In the genomic region with DNA sequence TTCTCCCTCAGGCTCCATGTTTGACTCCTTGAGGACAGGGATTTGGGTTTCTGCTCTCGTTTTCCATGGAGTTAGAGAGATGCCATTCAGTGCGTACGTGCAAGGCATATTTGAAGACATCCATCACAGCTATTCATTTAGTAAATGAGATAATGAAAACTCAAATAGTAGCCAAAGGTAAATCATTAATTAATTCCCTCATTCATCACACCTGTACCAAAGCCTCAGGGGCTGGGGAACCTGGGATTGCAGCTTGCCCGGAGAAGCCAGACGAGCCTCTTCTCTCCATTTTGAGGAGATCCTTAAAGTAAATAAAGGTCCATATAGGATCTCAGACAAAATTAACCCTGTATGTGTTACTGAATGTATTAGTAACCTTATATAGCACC, we compare ENCODE assay signal across 8 mouse cellular contexts. TPM values are rescaled to one million over a fixed set of nuclear protein-coding genes. Genes with fewer than 3 reads are reported as not detected.
DNase-seq lines count a peak whose midpoint lies in the region; ATAC-seq and TF ChIP-seq lines count a peak whose summit lies in the region.

No protein-coding gene starts in this region.

- no peaks in the 10 kb centered on the region for H3K79me2 ChIP-seq in heart, adult 2 months (replicated peaks; ENCODE audit: control insufficient read depth, insufficient read depth, low read length)

- no peaks in the 10 kb centered on the region for H3K9me3 ChIP-seq in heart, embryonic 12.5 days (replicated peaks)
- no peaks in the 10 kb centered on the region for H3K9me3 ChIP-seq in embryonic facial prominence, embryonic 15.5 days (replicated peaks)
- no peaks in the 10 kb centered on the region for H3K9me3 ChIP-seq in kidney, embryonic 15.5 days (replicated peaks)
- H3K9me3 ChIP-seq in midbrain, embryonic 15.5 days, result no peaks in the 10 kb centered on the region

- peaks cover 41% of the 10 kb centered on the region for H3K4me1 ChIP-seq in heart, embryonic 12.5 days (replicated peaks)
- H3K4me1 ChIP-seq in heart, adult 2 months (ENCODE audit: control insufficient read depth, insufficient read depth, low read length), result no peaks in the 10 kb centered on the region
- H3K4me1 ChIP-seq in embryonic facial prominence, embryonic 15.5 days, result peaks cover 41% of the 10 kb centered on the region
- H3K4me1 ChIP-seq in kidney, embryonic 15.5 days, result peaks cover 67% of the 10 kb centered on the region
- peaks cover 34% of the 10 kb centered on the region for H3K4me1 ChIP-seq in midbrain, embryonic 15.5 days

- 4% methylated on average over 5 of the region's 5 CpGs for WGBS in heart, embryonic 12.5 days
- 55% methylated on average over 5 of the region's 5 CpGs for WGBS in heart, adult 2 months
- 39% methylated on average over 5 of the region's 5 CpGs for WGBS in embryonic facial prominence, embryonic 15.5 days
- WGBS in kidney, embryonic 15.5 days, result 11% methylated on average over 5 of the region's 5 CpGs
- WGBS in midbrain, embryonic 15.5 days, result 10% methylated on average over 5 of the region's 5 CpGs

- no peak for TF ChIP-seq EP300 in heart, adult 2 months (IDR thresholded peaks at IDR 0.05; ENCODE audit: insufficient read depth, low read depth, low read length)

- no peak for TF ChIP-seq POLR2A in heart, adult 2 months (IDR thresholded peaks at IDR 0.05; ENCODE audit: insufficient read depth, low read depth, low read length)

- peak overlapping the region; percentile 88 for H3K4me2 ChIP-seq in heart, embryonic 12.5 days
- peak overlapping the region; percentile 90 for H3K4me2 ChIP-seq in embryonic facial prominence, embryonic 15.5 days (replicated peaks)
- H3K4me2 ChIP-seq in kidney, embryonic 15.5 days, result peak overlapping the region; percentile 74
- peak overlapping the region; percentile 94 for H3K4me2 ChIP-seq in midbrain, embryonic 15.5 days

- DNase-seq in heart, adult 2 months, result no peak
- no peak for DNase-seq in gastrocnemius, postnatal 36 days
- no peak for DNase-seq in left cerebral cortex, postnatal 36 days (ENCODE audit: low spot score in 2 of 2)
- DNase-seq in layer of hippocampus, adult 9-11 months, result no peak

- no peak overlapping the region for H3K9ac ChIP-seq in heart, embryonic 12.5 days
- H3K9ac ChIP-seq in heart, adult 2 months (ENCODE audit: low read depth, low read length), result no peak overlapping the region
- H3K9ac ChIP-seq in embryonic facial prominence, embryonic 15.5 days, result no peak overlapping the region
- H3K9ac ChIP-seq in kidney, embryonic 15.5 days, result no peak overlapping the region
- H3K9ac ChIP-seq in midbrain, embryonic 15.5 days, result no peak overlapping the region

- H3K4me3 ChIP-seq in heart, embryonic 12.5 days, result 0 out of 2 replicates have a peak overlapping the region, but pooled peaks have one; percentile 96
- no peak overlapping the region for H3K4me3 ChIP-seq in heart, adult 2 months
- peak overlapping the region; percentile 77 for H3K4me3 ChIP-seq in embryonic facial prominence, embryonic 15.5 days (replicated peaks)
- peak overlapping the region; percentile 88 for H3K4me3 ChIP-seq in kidney, embryonic 15.5 days (replicated peaks)
- peak overlapping the region; percentile 67; the same call in 1 of the 2 replicates for H3K4me3 ChIP-seq in midbrain, embryonic 15.5 days

- ATAC-seq in heart, embryonic 12.5 days (ENCODE audit: insufficient number of reproducible peaks, low FRiP score), result no peak
- no peak for ATAC-seq in embryonic facial prominence, embryonic 15.5 days (ENCODE audit: insufficient number of reproducible peaks, low FRiP score, low TSS enrichment, low read depth)
- no peak for ATAC-seq in kidney, embryonic 15.5 days (replicated peaks; ENCODE audit: low FRiP score)
- ATAC-seq in midbrain, embryonic 15.5 days (replicated peaks), result no peak

- intact Hi-C loops in heart, adult 2 months (cut with DNase I), result no loop called here
- intact Hi-C loops in gastrocnemius, postnatal 36 days (cut with DNase I), result no loop called here
- intact Hi-C loops in left cerebral cortex, postnatal 36 days (cut with DNase I), result loop anchor here (5.0 kb wide), 1 partner anchor 62 kb away; no protein-coding TSS in a partner anchor

- H3K27me3 ChIP-seq in heart, embryonic 12.5 days (replicated peaks), result no peaks in the 10 kb centered on the region
- 0 out of 2 replicates have a peak, but pooled peaks cover 4% of the 10 kb centered on the region for H3K27me3 ChIP-seq in heart, adult 2 months (ENCODE audit: control insufficient read depth, insufficient read depth, low read length)
- no peaks in the 10 kb centered on the region for H3K27me3 ChIP-seq in embryonic facial prominence, embryonic 15.5 days
- H3K27me3 ChIP-seq in kidney, embryonic 15.5 days, result peaks cover 4% of the 10 kb centered on the region; the same call in 1 of the 2 replicates
- H3K27me3 ChIP-seq in midbrain, embryonic 15.5 days (replicated peaks), result 0 out of 2 replicates have a peak, but pooled peaks cover 5% of the 10 kb centered on the region

- no peaks in the 10 kb centered on the region for H3K36me3 ChIP-seq in heart, embryonic 12.5 days
- no peaks in the 10 kb centered on the region for H3K36me3 ChIP-seq in heart, adult 2 months (ENCODE audit: control insufficient read depth, insufficient read depth, low read length)
- no peaks in the 10 kb centered on the region for H3K36me3 ChIP-seq in embryonic facial prominence, embryonic 15.5 days
- no peaks in the 10 kb centered on the region for H3K36me3 ChIP-seq in kidney, embryonic 15.5 days
- H3K36me3 ChIP-seq in midbrain, embryonic 15.5 days (replicated peaks), result no peaks in the 10 kb centered on the region

- no peak for TF ChIP-seq CTCF in heart, adult 2 months (IDR thresholded peaks at IDR 0.05)

- peak overlapping the region; percentile 58 for H3K27ac ChIP-seq in heart, embryonic 12.5 days (ENCODE audit: poor library complexity, severe bottlenecking)
- no peak overlapping the region for H3K27ac ChIP-seq in heart, adult 2 months
- peak overlapping the region; percentile 90 for H3K27ac ChIP-seq in embryonic facial prominence, embryonic 15.5 days (replicated peaks)
- peak overlapping the region; percentile 94 for H3K27ac ChIP-seq in kidney, embryonic 15.5 days
- H3K27ac ChIP-seq in midbrain, embryonic 15.5 days, result 0 out of 2 replicates have a peak overlapping the region, but pooled peaks have one; percentile 68

RNA-seq across cellular contexts. Expression of a gene that starts 1.1 kb away (rescaled TPM):
- polyA plus RNA-seq in heart, embryonic 12.5 days (2016; fragmentation: Nextera tagmentation; extraction: Ambion mirVana), result 15.1 and 16.8 TPM in 2 replicates
- 1 to 10 TPM; 5.3 to 5.8 TPM for total RNA-seq in heart, adult 2 months (2021)
- polyA plus RNA-seq in heart, adult 2 months (2012; rRNA removed), result 2.1 and 3.6 TPM in 2 replicates
- 22.7 and 23.3 TPM in 2 replicates for polyA plus RNA-seq in embryonic facial prominence, embryonic 15.5 days (2015; fragmentation: Nextera tagmentation; extraction: Ambion mirVana)
- polyA plus RNA-seq in kidney, embryonic 15.5 days (2015; fragmentation: Nextera tagmentation; extraction: Ambion mirVana), result 29.8 and 30.9 TPM in 2 replicates
- polyA plus RNA-seq in midbrain, embryonic 15.5 days (2015; fragmentation: Nextera tagmentation; extraction: Ambion mirVana), result 5.8 and 5.9 TPM in 2 replicates
- 1 to 10 TPM; 2.3 to 2.4 TPM for total RNA-seq in gastrocnemius, postnatal 36 days (2021)
- total RNA-seq in left cerebral cortex, postnatal 36 days (2021), result 10 to 100 TPM in 1 of 2 experiments, 1 to 10 TPM in 1; 8.3 to 11.6 TPM
